Mouse (Mus musculus): ENCODE data around the gene Slc11a2.

DNA sequence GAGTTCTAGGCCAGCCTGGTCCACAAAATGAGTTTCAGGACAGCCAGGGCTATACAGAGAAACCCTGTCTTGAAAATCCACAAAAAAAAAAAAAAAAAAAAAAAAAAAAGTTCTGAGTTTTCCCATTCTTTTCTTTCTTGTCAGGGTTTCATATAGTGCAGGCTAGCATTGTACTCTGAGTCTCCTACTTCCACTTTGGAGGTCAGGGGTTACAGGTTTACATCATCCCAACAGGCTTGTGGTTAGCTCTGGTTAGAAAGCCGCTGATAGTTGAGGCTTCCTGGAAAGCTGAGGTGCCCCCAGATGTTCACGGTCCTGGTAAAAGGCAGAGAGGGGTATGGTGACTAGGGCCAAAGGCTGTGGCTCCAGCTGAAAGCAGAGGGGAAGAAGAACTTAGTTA is 22.0 kb upstream of the Slc11a2 start:
- TF ChIP-seq CTCF (IDR thresholded peaks at IDR 0.05; ENCODE audit: insufficient read depth, low read length) (no peak), POLR2A (IDR thresholded peaks at IDR 0.05; ENCODE audit: borderline replicate concordance, extremely low read depth, low read depth, low read length) (no peak)
